Mouse (Mus musculus): ENCODE data around the gene Zap70. TPM values are rescaled to one million over a fixed set of nuclear protein-coding genes. Genes with fewer than 3 reads are reported as not detected.
A peak's percentile ranks its signal among the peaks of the same experiment; 100 is the strongest.

Zap70 gene
- polyA plus RNA-seq, 1 experiment from 2014 or later: 0.94 TPM

DNA sequence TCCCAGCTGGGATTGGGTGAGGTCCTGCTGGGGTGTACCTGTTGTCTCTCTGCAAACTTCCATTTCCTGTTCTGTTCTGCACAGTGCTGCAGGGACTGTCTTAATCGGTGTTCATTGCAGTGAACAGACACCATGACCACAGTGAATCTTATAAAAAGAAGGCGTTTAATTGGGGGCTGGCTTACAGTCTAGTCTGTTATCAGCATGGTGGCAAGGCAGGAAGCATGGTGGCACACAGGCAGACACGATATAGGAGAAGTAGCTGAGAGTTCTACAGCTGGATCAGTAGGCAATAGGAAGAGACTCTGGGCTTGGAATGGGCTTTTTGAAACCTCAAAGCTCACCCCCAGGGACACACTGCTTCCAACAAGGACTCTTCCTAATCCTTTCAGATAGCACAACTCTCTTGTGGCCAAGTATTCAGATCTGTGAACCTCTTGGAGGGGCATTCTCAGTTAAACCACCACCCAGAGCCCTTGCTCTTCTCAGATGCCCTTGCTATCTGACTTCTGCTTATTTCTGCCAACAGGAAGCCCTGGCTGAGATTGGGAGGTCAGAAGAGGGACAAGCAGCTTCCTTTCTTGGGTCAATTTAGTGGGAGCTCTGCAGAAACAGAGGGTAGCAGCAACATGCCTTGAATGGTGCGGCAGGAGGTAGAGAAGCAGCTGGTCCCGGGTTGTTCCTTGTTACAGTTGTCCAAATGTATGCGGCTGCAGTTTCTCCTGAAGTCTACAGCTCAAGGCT, 7.5 kb upstream of the Zap70 start:
- H3K36me3 ChIP-seq: no peaks in the 10 kb centered on the region
- H3K27me3 ChIP-seq: no peaks in the 10 kb centered on the region
- no peak overlapping the region for H3K27ac ChIP-seq (replicated peaks)
- 89% methylated on average over 6 of the region's 6 CpGs for WGBS
- no peak overlapping the region for H3K4me3 ChIP-seq
- ATAC-seq (replicated peaks): no peak
- no peaks in the 10 kb centered on the region for H3K9me3 ChIP-seq
- no peak overlapping the region for H3K4me2 ChIP-seq (replicated peaks)
- no peak overlapping the region for H3K9ac ChIP-seq (replicated peaks)
- no peaks in the 10 kb centered on the region for H3K4me1 ChIP-seq

GRCm38 (mm10) chr1:36758553-36758952, 3.0 kb upstream of the Zap70 start:
- Histone ChIP-seq H3K27ac (replicated peaks) (no peak overlapping the region), H3K4me2 (replicated peaks) (no peak overlapping the region), H3K4me1 (no peaks in the 10 kb centered on the region), H3K27me3 (no peaks in the 10 kb centered on the region), H3K4me3 (no peak overlapping the region), H3K36me3 (no peaks in the 10 kb centered on the region), H3K9me3 (no peaks in the 10 kb centered on the region), H3K9ac (replicated peaks) (no peak overlapping the region)
- ATAC-seq (replicated peaks): no peak
- WGBS: 89% methylated on average over 9 of the region's 9 CpGs

DNA sequence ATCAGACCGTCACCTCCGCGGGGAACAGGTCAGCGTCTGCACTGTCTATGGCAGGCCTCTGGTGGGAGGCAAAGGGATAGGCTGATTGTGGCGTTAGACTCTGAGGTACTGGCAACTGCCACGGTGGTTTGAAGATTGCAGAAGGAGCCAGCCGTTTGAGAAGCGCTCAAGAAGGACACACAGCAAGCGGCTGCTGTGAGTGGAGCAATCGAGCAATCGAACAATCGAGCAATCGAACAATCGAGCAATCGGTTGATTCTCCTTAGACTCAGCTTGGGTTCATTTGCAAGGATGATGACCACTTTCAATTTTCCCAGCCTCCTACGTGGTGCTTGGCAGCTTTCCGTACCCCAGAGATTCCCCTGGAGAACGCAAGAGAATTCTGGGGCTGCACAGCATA, 2.5 kb upstream of the Zap70 start:
- no peaks in the 10 kb centered on the region for H3K4me1 ChIP-seq
- 90% methylated on average over 18 of the region's 18 CpGs for WGBS
- H3K4me2 ChIP-seq (replicated peaks): no peak overlapping the region
- no peak overlapping the region for H3K27ac ChIP-seq (replicated peaks)
- H3K27me3 ChIP-seq: no peaks in the 10 kb centered on the region
- no peaks in the 10 kb centered on the region for H3K36me3 ChIP-seq
- H3K9ac ChIP-seq (replicated peaks): no peak overlapping the region
- no peak for ATAC-seq (replicated peaks)
- H3K9me3 ChIP-seq: no peaks in the 10 kb centered on the region
- H3K4me3 ChIP-seq: no peak overlapping the region

- Histone ChIP-seq H3K27me3 (no peaks in the 10 kb centered on the region), H3K4me3 (no peak overlapping the region), H3K4me2 (replicated peaks) (no peak overlapping the region), H3K36me3 (no peaks in the 10 kb centered on the region), H3K9me3 (no peaks in the 10 kb centered on the region), H3K4me1 (no peaks in the 10 kb centered on the region), H3K27ac (replicated peaks) (no peak overlapping the region), H3K9ac (replicated peaks) (no peak overlapping the region)
- 79% methylated on average over 9 of the region's 9 CpGs for WGBS
- ATAC-seq (replicated peaks): no peak
Observed at GRCm38 (mm10) chr1:36760401-36760800, 1.2 kb upstream of the Zap70 start.

- no peak overlapping the region for H3K9ac ChIP-seq (replicated peaks)
- ATAC-seq (replicated peaks): no peak
- no peaks in the 10 kb centered on the region for H3K4me1 ChIP-seq
- no peak overlapping the region for H3K27ac ChIP-seq (replicated peaks)
- H3K27me3 ChIP-seq: no peaks in the 10 kb centered on the region
- H3K4me3 ChIP-seq: no peak overlapping the region
- no peak overlapping the region for H3K4me2 ChIP-seq (replicated peaks)
- H3K9me3 ChIP-seq: no peaks in the 10 kb centered on the region
- WGBS: 90% methylated on average over 8 of the region's 8 CpGs
- H3K36me3 ChIP-seq: no peaks in the 10 kb centered on the region
Observed at GRCm38 (mm10) chr1:36761061-36761460, 537 bp upstream of the Zap70 start.

- no peaks in the 10 kb centered on the region for H3K36me3 ChIP-seq
- no peak for ATAC-seq (replicated peaks)
- no peaks in the 10 kb centered on the region for H3K27me3 ChIP-seq
- peaks cover 4% of the 10 kb centered on the region; the same call in 1 of the 2 replicates for H3K4me1 ChIP-seq
- no peak overlapping the region for H3K4me3 ChIP-seq
- H3K9ac ChIP-seq (replicated peaks): no peak overlapping the region
- no peak overlapping the region for H3K27ac ChIP-seq (replicated peaks)
- no peak overlapping the region for H3K4me2 ChIP-seq (replicated peaks)
- H3K9me3 ChIP-seq: no peaks in the 10 kb centered on the region
- whole genome bisulfite sequencing: 73% methylated on average over 4 of the region's 4 CpGs
Observed at GRCm38 (mm10) chr1:36766431-36767205, 5.0 kb downstream of the Zap70 start.

- Histone ChIP-seq H3K27me3 (no peaks in the 10 kb centered on the region), H3K27ac (replicated peaks) (no peak overlapping the region), H3K9ac (replicated peaks) (no peak overlapping the region), H3K4me2 (replicated peaks) (no peak overlapping the region), H3K4me3 (no peak overlapping the region), H3K4me1 (peaks cover 4% of the 10 kb centered on the region; the same call in 1 of the 2 replicates), H3K9me3 (no peaks in the 10 kb centered on the region), H3K36me3 (no peaks in the 10 kb centered on the region)
- no peak for ATAC-seq (replicated peaks)
- 53% methylated on average over 10 of the region's 10 CpGs for WGBS
Observed at GRCm38 (mm10) chr1:36767321-36767720, 5.7 kb downstream of the Zap70 start.

DNA sequence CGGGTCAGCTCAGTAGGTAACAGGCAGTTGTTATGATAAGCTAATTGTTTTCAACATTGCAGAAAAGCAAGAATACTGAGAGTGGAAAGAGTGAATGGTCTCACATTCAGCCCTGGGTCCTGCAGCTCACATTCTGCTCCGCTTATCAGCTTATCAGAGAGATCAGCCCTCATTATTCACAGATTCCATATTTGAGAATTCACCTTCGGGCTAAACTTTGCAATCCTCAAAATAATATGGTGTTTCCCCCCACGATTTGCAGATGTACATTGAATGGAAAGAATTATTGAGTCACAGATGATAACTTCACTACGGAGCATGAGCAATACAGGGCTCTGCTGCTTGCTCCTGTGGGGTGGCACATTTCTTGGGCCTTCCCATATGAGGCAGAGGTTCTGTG, 7.2 kb downstream of the Zap70 start:
- Histone ChIP-seq H3K4me1 (peaks cover 4% of the 10 kb centered on the region; the same call in 1 of the 2 replicates), H3K36me3 (no peaks in the 10 kb centered on the region), H3K9me3 (no peaks in the 10 kb centered on the region), H3K4me2 (replicated peaks) (no peak overlapping the region), H3K4me3 (no peak overlapping the region), H3K27ac (replicated peaks) (no peak overlapping the region), H3K27me3 (no peaks in the 10 kb centered on the region), H3K9ac (replicated peaks) (no peak overlapping the region)
- ATAC-seq (replicated peaks): no peak
- 84% methylated on average over 5 of the region's 5 CpGs for WGBS

DNA sequence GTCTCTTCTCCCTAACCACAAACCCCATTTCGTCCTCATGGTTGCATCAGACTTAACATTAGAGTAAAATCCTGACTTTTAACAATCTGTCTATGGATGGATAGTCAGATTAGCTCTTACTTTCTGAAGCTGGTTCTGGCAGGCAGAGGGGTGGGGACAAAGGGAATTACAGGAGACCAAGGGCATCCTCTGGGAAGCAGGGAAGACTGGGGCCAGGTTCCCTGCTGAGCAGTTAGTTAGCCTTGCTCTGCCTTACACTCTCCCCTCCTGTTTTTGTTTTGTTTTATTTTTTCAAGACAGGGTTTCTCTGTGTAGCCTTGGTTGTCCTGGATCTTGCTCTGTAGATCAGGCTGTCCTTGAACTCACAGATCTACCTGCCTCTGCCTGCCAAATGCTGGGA, 8.4 kb downstream of the Zap70 start:
- H3K4me3 ChIP-seq: no peak overlapping the region
- no peak overlapping the region for H3K27ac ChIP-seq (replicated peaks)
- ATAC-seq (replicated peaks): no peak
- no peaks in the 10 kb centered on the region for H3K9me3 ChIP-seq
- no peak overlapping the region for H3K9ac ChIP-seq (replicated peaks)
- H3K4me2 ChIP-seq (replicated peaks): no peak overlapping the region
- H3K27me3 ChIP-seq: no peaks in the 10 kb centered on the region
- H3K36me3 ChIP-seq: no peaks in the 10 kb centered on the region
- peaks cover 4% of the 10 kb centered on the region; the same call in 1 of the 2 replicates for H3K4me1 ChIP-seq
- 84% methylated on average over 1 of the region's 1 CpGs for WGBS

- H3K4me2 ChIP-seq (replicated peaks): peak overlapping the region; percentile 31
Observed at GRCm38 (mm10) chr1:36770998-36771397, 9.4 kb downstream of the Zap70 start.

DNA sequence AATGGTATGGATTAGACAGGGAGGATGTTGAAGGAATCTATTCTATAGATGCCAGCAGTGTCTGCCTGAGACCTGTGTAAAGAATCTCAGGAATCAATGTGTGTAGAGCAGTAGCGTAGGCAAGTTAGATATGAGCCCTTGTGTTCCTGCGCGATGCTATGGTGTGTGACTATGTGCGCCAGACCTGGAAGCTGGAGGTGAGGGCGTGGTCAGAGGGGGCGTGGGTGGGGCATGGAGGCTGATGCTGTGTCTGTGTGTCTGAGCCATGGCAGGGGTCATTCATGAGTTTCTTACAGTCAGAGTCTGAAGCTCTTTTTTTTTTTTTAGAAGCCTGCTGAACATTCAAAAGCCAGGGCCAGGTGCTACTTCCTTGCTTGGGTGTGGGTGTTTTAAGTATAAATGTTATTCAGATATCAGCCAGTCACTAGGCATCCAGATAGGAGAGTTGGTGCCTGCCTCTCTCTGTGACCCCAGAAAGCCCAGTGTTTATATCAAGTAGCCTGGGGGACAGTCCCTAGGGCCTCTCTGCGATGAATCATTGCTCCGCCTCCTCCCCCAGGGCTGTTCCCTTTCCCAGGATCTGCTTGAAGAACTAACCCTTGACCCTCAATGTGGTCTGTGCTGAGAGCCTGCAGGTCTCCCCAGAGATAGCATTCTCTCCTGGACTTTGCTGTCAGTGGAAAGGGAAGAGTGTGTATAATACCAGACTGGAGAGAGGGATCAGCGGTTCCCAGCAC, 10.8 kb downstream of the Zap70 start:
- WGBS: 88% methylated on average over 9 of the region's 9 CpGs
- Histone ChIP-seq H3K4me3 (no peak overlapping the region), H3K4me2 (replicated peaks) (no peak overlapping the region), H3K27me3 (no peaks in the 10 kb centered on the region), H3K36me3 (no peaks in the 10 kb centered on the region), H3K9ac (replicated peaks) (no peak overlapping the region), H3K27ac (replicated peaks) (no peak overlapping the region), H3K4me1 (peaks cover 4% of the 10 kb centered on the region; the same call in 1 of the 2 replicates), H3K9me3 (no peaks in the 10 kb centered on the region)
- ATAC-seq (replicated peaks): no peak

More at GRCm38 (mm10) chr1:36770998-36771397, 9.4 kb downstream of the Zap70 start:
- 21% methylated on average over 27 of the region's 27 CpGs for WGBS
- Histone ChIP-seq H3K27ac (replicated peaks) (no peak overlapping the region), H3K36me3 (no peaks in the 10 kb centered on the region), H3K9me3 (no peaks in the 10 kb centered on the region), H3K4me3 (peak overlapping the region; percentile 25), H3K27me3 (no peaks in the 10 kb centered on the region), H3K9ac (replicated peaks) (no peak overlapping the region), H3K4me1 (peaks cover 4% of the 10 kb centered on the region; the same call in 1 of the 2 replicates)
- ATAC-seq (replicated peaks): no peak

- Histone ChIP-seq H3K4me2 (replicated peaks) (no peak overlapping the region), H3K4me3 (no peak overlapping the region), H3K4me1 (peaks cover 8% of the 10 kb centered on the region; the same call in 1 of the 2 replicates), H3K27me3 (no peaks in the 10 kb centered on the region), H3K9me3 (no peaks in the 10 kb centered on the region), H3K36me3 (no peaks in the 10 kb centered on the region), H3K9ac (replicated peaks) (no peak overlapping the region), H3K27ac (replicated peaks) (no peak overlapping the region)
- 95% methylated on average over 13 of the region's 13 CpGs for WGBS
- no peak for ATAC-seq (replicated peaks)
Observed at GRCm38 (mm10) chr1:36780793-36781192, 19.2 kb downstream of the Zap70 start.
